Mouse (Mus musculus): ENCODE data around the gene Nemp2.
A peak's percentile ranks its signal among the peaks of the same experiment; 100 is the strongest.

Nemp2 gene

DNA sequence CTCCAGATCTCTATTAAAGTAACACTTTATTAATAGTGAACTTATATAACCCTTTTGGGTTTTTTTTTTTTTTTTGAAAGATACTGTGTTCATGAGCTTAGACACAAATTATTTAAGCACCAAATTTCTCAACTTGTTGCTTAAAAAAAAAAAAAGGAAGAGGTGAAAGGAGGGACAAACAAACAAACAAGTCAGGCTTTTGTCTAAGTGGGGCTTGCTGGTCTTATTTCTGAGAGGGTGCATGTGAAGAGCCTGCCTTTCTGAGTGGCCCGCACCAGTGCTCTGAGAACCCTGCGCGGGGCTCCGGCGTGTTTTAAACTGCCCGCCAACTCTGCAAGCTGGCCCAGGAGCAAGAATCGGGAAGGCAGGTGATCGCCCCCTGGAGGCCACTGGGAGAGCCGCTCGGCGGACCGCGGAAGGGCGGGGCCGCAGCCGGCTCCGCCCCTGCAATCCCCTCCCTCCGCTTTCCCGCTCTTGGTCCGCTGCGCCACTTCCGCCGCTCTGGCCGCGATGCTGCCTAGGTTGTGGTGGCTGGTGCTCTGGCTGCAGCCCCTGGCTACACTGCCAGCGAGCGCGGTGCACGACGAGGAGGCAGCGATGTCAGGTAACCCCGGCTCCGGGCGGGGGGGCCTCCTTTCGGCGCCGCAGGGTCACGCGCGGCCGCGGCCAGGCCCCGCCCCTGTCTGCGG is at the start of gene Nemp2:
TSS of gene Nemp2 (plus strand) at position 456 of the 689 bp plus-strand sequence.
- peak; percentile 93 for DNase-seq (ENCODE audit: low spot score)

GRCm38 (mm10) chr1:52581744-52582143 is 48.8 kb upstream of the Nemp2 start:
- no peak for DNase-seq (ENCODE audit: low spot score)

GRCm38 (mm10) chr1:52582866-52583265 is 47.6 kb upstream of the Nemp2 start:
- DNase-seq (ENCODE audit: low spot score), result no peak

- peak; percentile 26 for DNase-seq (ENCODE audit: low spot score)
Measured at GRCm38 (mm10) chr1:52596982-52597646, 33.4 kb upstream of the Nemp2 start.

GRCm38 (mm10) chr1:52597761-52598160 is 32.7 kb upstream of the Nemp2 start:
- DNase-seq (ENCODE audit: low spot score), result peak; percentile 83

DNA sequence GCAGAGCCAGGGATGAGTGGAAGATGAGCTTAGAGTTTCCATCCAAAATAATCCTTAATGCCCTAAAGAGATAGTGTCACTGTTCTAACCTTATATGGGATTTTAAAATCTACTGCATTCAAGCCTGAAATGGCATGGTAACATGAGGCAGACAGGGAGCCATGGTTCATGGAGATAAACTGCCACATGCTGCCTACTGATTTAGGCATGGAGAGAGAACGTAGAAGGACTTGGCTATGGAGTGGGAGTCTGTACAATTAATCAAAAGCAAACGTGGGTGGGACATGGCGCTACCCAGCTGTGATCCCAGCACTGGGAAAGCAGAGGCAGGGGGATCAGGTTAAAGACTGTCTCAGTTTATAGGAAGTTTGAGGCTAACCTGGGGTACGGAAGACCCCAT is 32.1 kb upstream of the Nemp2 start:
- no peak for DNase-seq (ENCODE audit: low spot score)

GRCm38 (mm10) chr1:52601496-52601895 is 29.0 kb upstream of the Nemp2 start:
- no peak for DNase-seq (ENCODE audit: low spot score)

DNA sequence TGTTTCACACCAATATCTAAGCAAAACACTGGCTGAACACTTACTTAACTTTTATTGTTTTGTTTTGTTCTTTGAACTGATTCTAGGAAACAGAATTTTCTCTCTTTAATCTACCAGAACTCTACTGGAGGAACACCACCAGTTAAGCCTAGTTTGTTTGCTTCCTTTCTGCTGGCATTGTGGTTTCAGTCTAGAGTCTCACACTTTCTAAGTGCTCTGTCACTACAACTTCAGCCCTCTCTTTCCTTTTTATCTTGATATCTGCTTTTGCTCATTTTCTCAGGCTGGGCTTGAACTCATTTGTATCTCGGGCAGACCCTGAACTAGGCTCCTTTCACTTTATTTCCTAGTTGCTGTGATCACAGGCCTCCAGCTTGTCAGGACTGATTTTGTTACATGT is 22.8 kb upstream of the Nemp2 start:
- no peak for DNase-seq (ENCODE audit: low spot score)

DNA sequence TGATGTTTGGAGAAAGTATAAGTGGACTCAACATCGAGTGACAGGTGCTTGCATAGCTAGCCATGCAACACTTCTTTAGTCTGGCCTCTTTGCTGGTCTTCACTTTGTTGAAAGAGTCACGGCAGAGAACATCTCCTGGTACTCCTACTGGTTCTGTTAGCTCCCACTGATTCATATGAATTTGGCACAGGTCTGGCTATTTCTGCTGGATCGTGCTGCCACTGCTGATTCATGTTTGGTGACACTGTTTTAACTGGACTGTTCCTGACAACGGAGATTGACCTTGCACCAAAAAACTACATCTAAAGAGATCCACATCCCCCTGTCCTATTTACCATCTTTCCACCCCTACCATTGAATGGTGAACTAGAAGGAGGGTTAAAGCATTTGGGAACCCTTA is 22.0 kb upstream of the Nemp2 start:
- no peak for DNase-seq (ENCODE audit: low spot score)

- DNase-seq (ENCODE audit: low spot score), result no peak
Measured at GRCm38 (mm10) chr1:52618217-52618616, 12.3 kb upstream of the Nemp2 start.

DNA sequence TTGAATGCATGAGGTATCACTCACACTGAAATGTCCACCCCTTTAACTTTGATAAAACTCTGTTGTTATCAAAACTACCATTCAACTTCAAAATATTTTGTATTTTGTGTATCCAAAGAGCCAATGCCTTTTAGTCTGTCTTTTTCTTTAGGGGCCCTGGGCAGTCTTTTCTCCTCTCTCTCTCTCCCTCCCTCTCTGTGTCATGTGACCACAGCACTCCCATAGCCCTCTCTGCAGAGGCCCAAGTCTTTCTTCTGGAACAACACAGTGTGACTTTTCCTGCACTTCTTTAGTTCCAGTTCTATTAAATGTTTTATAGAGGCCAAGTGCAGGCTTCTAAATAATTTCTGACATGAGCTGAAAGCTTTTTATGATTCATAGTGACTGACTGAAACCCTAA is 10.1 kb upstream of the Nemp2 start:
- DNase-seq (ENCODE audit: low spot score), result no peak

- DNase-seq (ENCODE audit: low spot score), result no peak
Measured at GRCm38 (mm10) chr1:52630937-52631299, 415 bp downstream of the Nemp2 start.

DNA sequence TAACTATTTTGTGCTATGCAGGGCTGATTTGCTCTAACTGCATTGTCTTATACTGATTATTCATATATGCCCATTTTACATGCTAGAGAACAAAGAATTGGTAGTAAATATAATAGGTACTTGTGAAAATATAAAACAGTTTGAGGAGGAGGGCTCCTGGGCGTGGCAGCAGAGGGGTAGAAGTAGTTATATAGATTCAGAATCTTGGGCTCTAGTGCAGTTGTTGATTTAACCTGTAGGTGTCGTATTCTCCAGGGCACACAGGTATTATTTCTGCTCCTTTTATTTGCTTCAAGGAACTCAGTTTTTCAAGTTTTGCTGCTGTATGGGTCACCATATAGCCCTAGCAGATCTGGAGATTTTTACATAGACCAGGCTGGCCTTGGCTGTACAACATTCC is 1.1 kb downstream of the Nemp2 start:
- no peak for DNase-seq (ENCODE audit: low spot score)

GRCm38 (mm10) chr1:52634251-52634650 is 3.7 kb downstream of the Nemp2 start:
- no peak for DNase-seq (ENCODE audit: low spot score)

DNA sequence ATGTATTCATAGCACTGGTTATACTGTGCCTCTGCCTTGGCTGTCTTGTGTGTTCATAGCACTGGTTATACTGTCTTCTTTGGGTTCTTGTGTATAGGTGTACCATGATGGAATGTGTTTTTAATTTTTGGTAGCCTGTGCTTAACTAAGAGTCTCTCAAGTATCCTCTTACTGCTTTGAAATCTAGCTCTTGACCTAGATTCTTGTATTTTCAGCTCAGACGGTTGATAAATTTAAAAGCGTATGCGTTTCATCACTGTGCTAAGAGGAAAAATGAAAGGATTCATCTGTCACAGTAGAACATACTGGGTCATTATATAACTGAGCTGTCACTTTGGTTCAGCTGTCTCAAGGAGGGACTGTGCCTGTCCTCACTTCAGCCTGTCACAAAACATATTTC is 5.4 kb downstream of the Nemp2 start:
- no peak for DNase-seq (ENCODE audit: low spot score)

DNA sequence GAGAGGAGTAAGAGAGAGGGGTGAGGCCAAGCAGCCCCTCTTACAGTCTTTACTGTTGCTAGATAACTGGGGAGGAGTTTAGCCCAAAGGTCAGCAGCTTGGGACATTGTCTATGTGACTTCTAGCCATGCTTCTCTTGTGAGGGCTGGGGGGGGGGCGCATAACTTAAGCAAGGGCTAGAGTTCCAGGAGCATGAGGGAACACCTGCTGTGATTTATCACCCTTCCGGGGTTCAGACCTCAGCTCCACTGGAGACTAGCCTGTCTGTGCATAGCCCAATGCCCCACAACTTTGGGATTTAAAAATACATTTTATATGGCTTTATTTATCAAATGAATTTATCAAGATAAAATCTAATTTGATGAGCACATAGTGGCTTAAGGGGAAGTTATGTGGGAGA is 7.6 kb downstream of the Nemp2 start:
- DNase-seq (ENCODE audit: low spot score), result no peak

GRCm38 (mm10) chr1:52639090-52639489 is 8.6 kb downstream of the Nemp2 start:
- DNase-seq (ENCODE audit: low spot score), result no peak

DNA sequence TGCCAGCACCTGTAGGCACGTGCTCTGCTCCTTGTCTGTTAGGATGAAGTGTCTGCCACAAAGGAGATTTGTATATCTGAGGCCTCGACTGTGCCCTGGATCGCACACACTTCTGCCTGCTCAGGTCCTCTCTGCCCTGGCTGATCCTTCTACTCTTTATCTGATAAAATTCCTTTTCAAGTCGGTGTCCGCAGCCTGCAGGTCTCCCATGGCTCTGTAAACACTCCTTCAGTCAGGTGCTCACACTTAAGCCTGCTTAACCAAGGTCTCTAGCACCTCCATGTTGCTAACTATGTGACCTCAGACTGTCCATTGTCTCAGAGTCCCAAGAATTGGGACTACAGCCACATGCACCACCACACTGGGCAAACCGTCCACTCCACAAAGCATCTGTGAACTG is 9.8 kb downstream of the Nemp2 start:
- peak; percentile 10 for DNase-seq (ENCODE audit: low spot score)

DNA sequence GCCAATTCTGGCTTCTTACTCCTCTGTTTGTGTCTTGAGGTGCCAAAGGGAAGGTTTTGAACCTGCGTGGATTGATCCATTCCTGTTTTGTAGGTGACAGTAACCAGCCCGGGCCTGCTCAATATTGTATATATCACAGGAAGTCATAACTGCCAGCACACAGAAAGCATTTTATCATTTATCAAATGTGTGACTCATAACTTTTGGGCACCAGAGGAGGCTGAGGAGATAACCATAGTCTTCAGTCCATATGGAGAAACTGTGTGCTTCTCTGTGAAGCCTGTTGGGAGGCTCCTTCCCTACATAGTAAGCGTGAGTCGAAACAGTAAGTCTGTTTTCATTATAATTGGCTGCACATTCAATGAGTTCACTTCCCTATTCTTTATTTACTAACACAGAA is 10.2 kb downstream of the Nemp2 start:
- peak; percentile 21 for DNase-seq (ENCODE audit: low spot score)

DNA sequence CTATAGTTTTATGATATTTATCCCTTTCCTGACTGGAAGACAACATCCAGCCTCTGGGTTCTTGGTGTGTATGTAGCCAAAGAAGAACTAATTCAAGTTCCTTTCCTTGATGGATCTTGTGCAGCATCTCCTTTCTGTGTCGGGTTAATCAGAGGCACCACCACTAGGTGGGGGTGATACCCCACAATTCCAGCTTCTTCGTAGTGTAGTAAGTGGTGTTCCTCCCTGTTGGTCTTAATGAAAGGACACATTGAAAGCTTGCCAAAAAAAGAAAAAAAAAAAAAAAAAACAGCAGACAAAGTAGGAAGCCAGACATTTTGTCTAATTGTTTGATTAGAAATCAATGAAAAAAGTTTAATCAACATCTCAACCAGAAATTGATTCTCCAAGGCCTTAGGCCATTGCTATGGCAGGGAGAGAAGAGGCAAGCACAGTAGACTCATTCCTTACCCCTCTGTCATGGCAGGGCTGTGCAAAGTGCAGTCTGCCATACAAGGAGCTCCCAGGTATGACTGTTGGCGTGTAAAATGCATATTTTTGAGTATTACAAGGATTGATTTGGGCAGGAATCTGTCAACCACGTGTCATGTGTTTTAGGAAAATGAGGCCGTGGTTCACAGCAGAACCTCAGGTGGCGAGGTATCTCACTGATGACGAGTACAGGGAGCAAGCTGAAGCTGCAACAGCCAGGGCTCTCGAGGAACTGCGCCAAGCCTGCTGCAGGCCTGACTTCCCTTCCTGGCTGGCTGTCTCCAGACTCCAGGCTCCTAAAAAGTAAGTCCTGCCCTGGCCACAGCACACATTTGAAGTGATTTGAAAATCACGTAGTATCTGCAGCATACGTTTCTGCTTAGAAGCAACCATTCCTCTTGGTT is 17.9 kb downstream of the Nemp2 start:
- peak; percentile 70 for DNase-seq (ENCODE audit: low spot score)

GRCm38 (mm10) chr1:52650066-52650465 is 19.6 kb downstream of the Nemp2 start:
- DNase-seq (ENCODE audit: low spot score), result no peak

- no peak for DNase-seq (ENCODE audit: low spot score)
Measured at GRCm38 (mm10) chr1:52652601-52653253, 22.2 kb downstream of the Nemp2 start.
